Mouse (Mus musculus): Measurements from ENCODE around the gene Cdk12.

Cdk12 gene

DNA sequence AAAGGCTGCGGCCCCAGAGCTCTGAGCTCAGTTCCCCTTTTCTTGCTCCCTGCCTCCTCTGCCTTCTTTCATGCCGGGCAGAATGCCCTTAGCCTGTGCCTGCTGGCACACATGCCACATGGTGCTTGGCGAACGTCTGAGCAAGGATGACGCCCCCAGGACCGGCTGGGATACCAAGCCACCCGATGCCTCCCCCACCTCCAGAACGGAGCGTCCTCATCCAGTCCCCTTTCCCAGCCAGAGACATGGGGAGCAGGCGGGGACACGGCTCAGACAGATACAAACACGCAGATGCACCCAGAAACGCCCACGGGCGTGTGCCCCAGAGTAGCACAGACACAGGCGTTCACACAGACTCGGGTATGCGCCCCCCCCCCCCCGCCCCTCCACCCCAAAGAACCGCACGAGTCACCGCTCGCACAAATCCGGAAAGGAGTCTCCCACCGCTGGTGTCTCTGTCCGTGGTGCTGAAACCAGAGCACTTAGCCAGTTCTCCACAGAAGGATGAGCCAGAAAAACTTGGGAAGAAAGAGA, 111.0 kb downstream of the Cdk12 start:
- DNase-seq (ENCODE audit: low read depth in 2 of 2, low spot score in 2 of 2), result no peak

DNA sequence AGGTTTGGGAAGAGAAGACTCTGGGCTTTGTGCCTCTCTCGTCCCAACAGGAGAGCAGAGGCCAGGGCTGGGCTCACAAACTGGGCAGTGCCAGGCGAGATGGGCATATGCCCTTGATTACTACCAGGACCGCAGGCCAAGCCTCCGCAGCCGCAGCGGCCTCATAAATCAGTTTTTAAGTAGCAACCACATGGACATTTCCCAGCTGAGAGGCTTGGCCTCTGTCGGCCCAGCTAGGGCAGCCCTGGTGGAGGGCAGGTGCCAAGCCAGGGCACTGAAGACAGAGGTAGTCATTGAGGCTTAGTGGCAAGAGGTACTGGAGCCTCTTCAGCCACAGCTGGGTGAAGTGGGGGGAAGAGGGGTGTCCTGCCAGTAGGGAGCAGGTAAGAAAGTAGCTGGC, 114.6 kb downstream of the Cdk12 start:
- DNase-seq (ENCODE audit: low read depth in 2 of 2, low spot score in 2 of 2), result no peak

DNA sequence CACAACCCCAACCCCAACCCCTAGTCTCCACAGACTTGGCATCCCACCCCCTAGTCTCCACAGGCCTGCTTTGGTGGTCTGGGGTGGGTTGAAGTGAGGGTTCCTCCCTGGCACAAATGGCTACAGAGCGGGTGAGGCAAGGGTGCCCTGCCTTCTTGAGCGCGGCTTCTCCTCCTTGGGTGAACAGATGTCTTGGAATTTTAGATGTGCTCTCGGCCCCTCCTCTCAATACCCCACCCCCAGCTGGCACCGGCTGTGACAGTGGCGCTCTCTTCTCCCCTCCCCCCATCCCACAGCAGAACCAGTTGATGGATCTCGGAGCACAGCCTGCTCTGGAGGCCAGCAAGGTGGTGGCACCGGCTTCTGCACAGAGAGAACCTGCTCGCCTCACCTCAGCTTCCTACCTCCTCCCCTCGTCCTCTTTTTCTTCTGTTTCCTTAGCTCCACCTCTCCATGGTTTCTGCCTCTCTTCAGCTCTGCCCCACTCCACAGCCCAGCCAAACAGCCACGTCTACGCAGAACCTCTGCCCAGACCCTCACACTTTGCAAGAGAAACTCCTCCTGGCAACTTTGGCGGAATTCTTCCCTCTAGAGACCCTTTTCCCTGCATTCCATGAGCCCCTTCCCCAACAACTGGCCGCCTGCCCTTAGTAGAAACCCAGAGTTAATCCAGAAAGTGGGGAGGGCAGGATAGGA, 115.7 kb downstream of the Cdk12 start:
- DNase-seq (ENCODE audit: low read depth in 2 of 2, low spot score in 2 of 2), result no peak

- no peak for DNase-seq (ENCODE audit: low read depth in 2 of 2, low spot score in 2 of 2)
Measured at GRCm38 (mm10) chr11:98319120-98319519, 116.3 kb downstream of the Cdk12 start.

- DNase-seq (ENCODE audit: low read depth in 2 of 2, low spot score in 2 of 2), result no peak
Measured at GRCm38 (mm10) chr11:98319544-98319943, 116.7 kb downstream of the Cdk12 start.

DNA sequence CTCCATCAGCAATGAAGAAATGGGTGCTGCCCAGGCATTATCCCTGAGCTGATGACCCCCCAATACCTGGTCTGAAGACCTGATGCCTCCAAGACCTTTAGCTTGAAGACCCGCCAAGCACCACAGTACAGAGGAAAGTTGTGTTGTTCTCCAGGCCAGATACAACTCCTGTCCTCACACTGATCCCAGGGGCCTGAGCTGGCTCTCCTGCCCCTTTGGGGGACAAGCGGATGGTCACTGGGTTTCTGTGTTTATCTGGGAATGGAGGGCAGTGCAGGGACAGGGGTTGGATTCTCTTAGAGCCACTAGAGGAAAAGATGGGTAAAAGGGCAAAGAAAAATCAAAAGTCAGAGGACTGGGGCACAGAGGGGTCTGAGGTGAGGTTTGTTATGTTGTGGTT, 117.1 kb downstream of the Cdk12 start:
- DNase-seq (ENCODE audit: low read depth in 2 of 2, low spot score in 2 of 2), result no peak

- DNase-seq (ENCODE audit: low read depth in 2 of 2, low spot score in 2 of 2), result no peak
Measured at GRCm38 (mm10) chr11:98320381-98320780, 117.5 kb downstream of the Cdk12 start.

DNA sequence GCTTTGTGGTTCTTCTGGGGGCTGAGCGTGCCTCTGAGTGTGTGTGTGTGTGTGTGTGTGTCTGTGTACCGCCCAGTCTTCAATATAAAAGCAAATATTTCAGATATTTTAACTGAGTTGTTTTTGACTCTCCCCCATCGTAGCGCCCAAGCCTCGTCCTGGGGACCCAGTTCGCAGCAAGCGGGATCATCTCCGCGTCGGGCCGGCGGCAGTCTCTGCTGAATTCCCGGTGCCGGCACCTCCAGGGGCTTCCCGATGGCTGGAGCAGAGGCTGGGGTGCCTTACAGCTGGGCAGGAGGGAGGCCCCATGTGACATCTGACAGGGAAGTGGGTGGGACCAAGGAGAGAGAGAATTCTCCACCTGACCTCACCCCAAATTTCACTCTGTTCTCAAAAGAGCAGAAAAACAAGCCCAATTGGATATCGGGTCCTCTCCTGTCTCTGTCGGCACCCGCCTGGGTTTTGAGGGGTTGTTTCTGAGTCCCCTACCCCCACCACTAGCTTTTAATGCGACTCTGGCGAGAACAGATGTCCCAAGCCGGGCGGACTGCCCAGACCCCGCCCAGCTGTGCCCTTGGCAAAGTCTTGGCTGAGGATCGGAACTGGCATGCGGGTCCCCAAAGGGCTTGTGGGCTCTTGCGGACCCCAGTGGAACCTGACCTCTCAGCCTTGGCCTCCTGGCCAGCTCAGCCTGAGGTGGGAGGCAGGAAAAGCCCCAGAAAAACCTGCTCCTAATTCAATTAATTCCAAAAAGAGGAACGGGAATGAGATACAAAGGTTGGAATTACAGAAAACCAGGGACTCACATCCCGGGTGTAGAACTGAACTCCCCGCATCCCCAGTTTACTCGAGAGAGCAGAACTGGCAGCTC, 118.2 kb downstream of the Cdk12 start:
- no peak for DNase-seq (ENCODE audit: low read depth in 2 of 2, low spot score in 2 of 2)

DNA sequence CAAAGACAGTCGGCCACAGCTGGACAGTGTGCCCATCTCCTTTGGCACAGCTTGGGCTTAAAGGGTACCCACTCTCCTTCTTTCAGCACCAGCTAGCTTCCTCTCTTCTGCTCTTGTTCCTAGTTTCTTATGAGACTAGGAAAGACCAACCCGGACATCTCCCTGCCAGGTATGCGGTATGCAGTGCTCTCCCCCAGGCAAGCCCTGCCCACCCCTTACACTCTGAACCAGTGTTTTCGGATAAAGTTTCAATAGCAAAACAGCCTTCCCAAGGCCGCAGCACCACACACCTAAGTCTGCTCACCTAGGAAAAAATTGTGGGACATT, 118.8 kb downstream of the Cdk12 start:
- no peak for DNase-seq (ENCODE audit: low read depth in 2 of 2, low spot score in 2 of 2)

- no peak for DNase-seq (ENCODE audit: low read depth in 2 of 2, low spot score in 2 of 2)
Measured at GRCm38 (mm10) chr11:98322159-98322558, 119.3 kb downstream of the Cdk12 start.

- DNase-seq (ENCODE audit: low read depth in 2 of 2, low spot score in 2 of 2), result no peak
Measured at GRCm38 (mm10) chr11:98323136-98323866, 120.4 kb downstream of the Cdk12 start.

GRCm38 (mm10) chr11:98323933-98324332, 121.1 kb downstream of the Cdk12 start:
- no peak for DNase-seq (ENCODE audit: low read depth in 2 of 2, low spot score in 2 of 2)

DNA sequence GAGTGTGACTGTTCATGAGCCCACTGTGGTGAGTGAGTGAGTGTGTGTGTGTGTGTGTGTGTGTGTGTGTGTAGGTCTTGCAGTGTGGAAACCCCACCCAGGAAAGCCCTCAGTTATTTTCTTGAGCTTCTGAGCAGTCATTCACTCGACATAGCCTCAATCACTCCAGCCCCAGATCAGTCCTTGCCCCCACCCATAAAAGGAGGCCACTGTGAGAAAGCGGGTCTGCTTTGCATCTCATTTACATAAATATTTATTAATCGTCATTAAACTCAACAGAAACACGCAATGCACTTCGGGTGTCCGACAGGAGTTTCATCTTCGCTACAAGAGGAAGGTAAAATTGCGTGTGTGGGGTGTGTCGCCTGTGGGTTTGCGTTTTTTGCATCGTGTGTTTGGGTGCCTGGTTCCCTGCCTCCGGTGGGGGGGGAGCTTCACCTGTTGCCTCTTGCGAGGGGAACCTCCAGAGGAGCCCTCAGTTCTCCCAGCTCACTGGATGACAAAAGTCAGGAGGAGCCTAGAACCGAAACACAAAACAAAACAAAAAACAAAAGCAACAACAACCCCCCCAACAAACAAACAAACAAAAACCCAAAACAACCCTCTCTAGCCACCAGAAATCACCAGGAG, 122.4 kb downstream of the Cdk12 start:
- DNase-seq (ENCODE audit: low read depth in 2 of 2, low spot score in 2 of 2), result no peak

DNA sequence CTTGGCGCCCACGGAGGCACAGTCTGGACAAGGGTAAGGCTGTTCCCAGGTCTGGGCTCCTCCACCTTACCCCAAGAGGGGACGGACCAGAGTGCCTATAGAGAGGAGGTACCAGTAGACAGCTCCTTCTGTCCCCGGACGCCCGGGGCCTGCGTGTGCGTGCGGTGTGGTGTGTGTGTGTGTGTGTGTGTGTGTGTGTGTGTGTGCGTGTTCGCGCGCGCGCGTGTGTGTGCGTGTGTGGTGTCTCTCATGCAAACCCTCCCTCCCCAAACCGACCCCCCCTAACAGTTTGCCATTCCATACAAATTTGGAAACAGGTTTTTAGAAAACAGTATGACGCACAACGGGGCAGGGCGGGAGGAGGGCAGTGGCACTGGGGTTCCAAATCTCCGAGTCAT, 123.0 kb downstream of the Cdk12 start:
- no peak for DNase-seq (ENCODE audit: low read depth in 2 of 2, low spot score in 2 of 2)

DNA sequence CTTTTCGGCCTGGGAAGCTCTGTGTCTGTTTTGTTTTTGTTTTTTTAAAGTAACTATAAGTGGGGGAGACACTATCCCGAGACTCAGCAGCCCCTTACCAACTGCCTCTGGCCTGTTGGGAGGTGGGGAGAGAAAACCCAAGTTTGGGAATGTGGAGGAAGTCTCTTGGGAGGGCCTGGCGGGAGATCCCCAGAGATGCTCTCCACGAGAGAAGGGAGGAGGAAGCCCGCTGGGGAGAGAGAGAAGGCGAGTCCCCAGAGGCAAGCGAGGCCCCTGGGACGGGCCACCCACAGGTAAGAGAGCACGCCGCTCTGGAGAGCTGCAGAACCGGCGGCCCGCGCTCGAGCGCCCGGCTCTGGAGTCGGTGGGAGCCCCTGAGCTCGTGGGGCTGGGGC, 123.9 kb downstream of the Cdk12 start:
- DNase-seq (ENCODE audit: low read depth in 2 of 2, low spot score in 2 of 2), result no peak

DNA sequence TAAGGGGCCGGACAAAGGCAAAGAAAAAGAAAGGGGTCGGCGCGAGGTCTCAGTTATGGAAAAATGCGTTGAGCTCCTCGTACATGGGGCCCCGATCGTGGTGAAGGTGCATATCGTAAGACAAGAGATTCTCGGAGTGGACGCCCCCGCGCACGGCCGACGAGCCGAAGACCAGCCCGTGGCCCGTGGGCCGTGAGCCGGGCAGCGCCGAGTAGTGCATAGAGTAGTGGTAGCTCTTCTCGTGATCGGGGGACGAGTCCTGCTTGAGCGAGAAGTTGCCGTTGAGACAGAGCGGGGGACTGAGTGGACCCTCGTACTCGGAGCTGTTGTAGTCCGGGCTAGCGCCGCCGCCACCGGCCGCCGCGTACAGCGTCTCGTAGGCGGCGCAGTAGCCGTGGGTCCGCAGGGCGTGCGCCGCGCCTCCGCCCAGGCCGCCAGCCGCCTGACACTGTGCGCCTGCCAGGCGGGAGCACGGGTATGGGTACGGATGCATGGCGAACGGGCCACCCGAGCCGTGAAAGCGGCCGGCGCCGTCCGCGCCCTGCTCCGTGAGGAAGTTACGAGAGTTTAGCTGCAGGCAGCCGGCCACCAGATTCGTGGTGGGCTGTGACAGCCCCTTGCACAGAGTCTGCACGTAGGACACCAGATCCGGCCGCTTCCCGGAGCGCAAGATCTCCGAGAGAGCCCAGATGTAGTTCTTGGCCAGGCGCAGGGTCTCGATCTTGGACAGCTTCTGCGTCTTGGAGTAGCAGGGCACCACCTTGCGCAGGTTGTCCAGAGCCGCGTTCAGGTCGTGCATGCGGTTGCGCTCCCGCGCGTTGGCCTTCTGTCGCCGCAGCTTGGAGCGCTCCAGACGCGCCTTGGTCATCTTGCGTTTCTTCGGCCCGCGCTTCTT, 124.5 kb downstream of the Cdk12 start:
- DNase-seq (ENCODE audit: low read depth in 2 of 2, low spot score in 2 of 2), result no peak

GRCm38 (mm10) chr11:98328031-98328370, 125.1 kb downstream of the Cdk12 start:
- DNase-seq (ENCODE audit: low read depth in 2 of 2, low spot score in 2 of 2), result no peak

Data from CD8-positive naive resting alpha-beta T cell, adult 2 months (primary cell).